Mouse (Mus musculus) heart, embryonic 16.5 days (tissue): ENCODE measurements around the gene Cd68. TPM values are rescaled to one million over a fixed set of nuclear protein-coding genes. Genes with fewer than 3 reads are reported as not detected.
A peak's percentile ranks its signal among the peaks of the same experiment; 100 is the strongest.

ENCODE experiments used
- ATAC-seq: fragments of 200-750 bp; cut with Nextera tagmentation; replicated peaks from 2 replicates; pipeline ENCODE4 v1.8.0; 2017; ENCODE audit warnings: moderate number of reproducible peaks; ENCODE audit not compliant: insufficient read depth, low FRiP score; ENCODE audit errors: extremely low read depth
- H3K27ac ChIP-seq: fragments of 300-500 bp; sonication (generic); 2 replicates; pipeline ENCODE4 v1.5.1; 2014; ENCODE audit warnings: mild to moderate bottlenecking, low read length, control low read depth, moderate library complexity
- H3K27me3 ChIP-seq: fragments of 300-500 bp; sonication (generic); 2 replicates; pipeline ENCODE4 v1.6.1; 2014; ENCODE audit warnings: low read length, mixed read lengths; ENCODE audit not compliant: control insufficient read depth, insufficient read depth
- H3K36me3 ChIP-seq: fragments of 300-500 bp; sonication (generic); 2 replicates; pipeline ENCODE4 v1.6.1; 2014; ENCODE audit not compliant: control insufficient read depth, insufficient read depth
- H3K4me1 ChIP-seq: fragments of 300-500 bp; sonication (generic); 2 replicates; pipeline ENCODE4 v1.6.1; 2014; ENCODE audit warnings: low read length, mixed read lengths; ENCODE audit not compliant: control insufficient read depth, insufficient read depth
- H3K4me2 ChIP-seq: fragments of 300-500 bp; sonication (generic); 2 replicates; pipeline ENCODE4 v1.6.1; 2014; ENCODE audit warnings: low read depth, mild to moderate bottlenecking, control low read depth, low read length
- H3K4me3 ChIP-seq: fragments of 300-500 bp; sonication (generic); 2 replicates; pipeline ENCODE4 v1.5.1; 2014; ENCODE audit warnings: mild to moderate bottlenecking, control low read depth, low read length
- H3K9ac ChIP-seq: fragments of 300-500 bp; sonication (generic); 2 replicates; pipeline ENCODE4 v1.6.1; 2014; ENCODE audit warnings: low read length, control low read depth
- H3K9me3 ChIP-seq: fragments of 300-500 bp; sonication (generic); replicated peaks from 2 replicates; pipeline ENCODE4 v1.6.1; 2016; ENCODE audit warnings: low read length; ENCODE audit not compliant: control insufficient read depth
- WGBS: fragments of 180-500 bp; shearing (Covaris S2); extraction: QIAGEN DNeasy Blood & Tissue Kit; methylation state at CpG from one replicate; pipeline ENCODE4 v1.1.7; 2014; 5-methylcytosine and 5-hydroxymethylcytosine counted together
- polyA plus RNA-seq: library from polyadenylated mRNA; unstranded; fragments of >200 nt; fragmentation: Nextera tagmentation; extraction: Ambion mirVana; gene quantifications from 2 replicates; pipeline ENCODE4 v1.2.1, GENCODE M21; 2015

Gene Cd68
- polyA plus RNA-seq, 1 experiment from 2014 or later: 12.3 TPM

DNA sequence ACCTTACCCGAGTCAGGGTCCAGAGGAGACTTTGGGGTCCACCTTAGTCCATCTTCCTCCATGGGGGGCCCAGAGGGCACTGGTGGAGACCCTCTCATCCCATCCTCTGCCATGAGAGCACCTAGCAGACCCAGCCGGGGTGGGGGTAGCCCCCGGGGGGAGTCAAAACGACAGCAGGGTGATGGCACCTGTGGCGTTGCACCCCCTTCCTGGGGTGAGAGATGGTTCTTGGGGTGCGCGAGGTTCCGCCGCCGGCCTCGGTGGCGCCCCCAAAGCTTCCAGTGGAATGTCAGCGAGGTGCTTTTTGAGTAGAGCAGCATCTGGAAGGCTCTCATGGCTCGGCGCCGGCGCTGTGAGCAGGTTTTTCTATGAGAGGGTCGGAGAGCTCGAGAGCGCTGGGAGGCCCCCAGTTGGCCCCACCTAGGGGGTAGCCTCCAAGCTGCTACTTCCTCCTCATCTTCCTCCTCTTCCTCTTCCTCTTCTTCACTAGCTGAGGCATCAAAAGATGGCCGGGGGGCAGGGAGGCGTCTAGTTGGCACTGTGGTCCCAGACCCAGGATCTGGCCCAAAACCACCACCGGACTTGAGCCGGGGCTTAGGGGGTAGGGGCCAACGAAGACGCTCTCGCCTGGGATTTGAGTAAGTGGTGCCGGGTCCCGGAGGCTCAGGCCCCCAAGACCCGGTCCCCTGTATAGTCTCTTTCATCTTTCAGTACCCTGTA is 14.3 kb upstream of the Cd68 start:
- WGBS: 89% methylated on average over 30 of the region's 30 CpGs
- Histone ChIP-seq H3K4me1 (peaks cover 20% of the 10 kb centered on the region), H3K36me3 (peaks cover 30% of the 10 kb centered on the region), H3K9me3 (no peaks in the 10 kb centered on the region), H3K4me2 (peak overlapping the region; percentile 78), H3K27me3 (no peaks in the 10 kb centered on the region), H3K27ac (no peak overlapping the region), H3K4me3 (no peak overlapping the region), H3K9ac (no peak overlapping the region; the same call in 1 of the 2 replicates)
- ATAC-seq: no peak

GRCm38 (mm10) chr11:69679144-69679543 is 13.2 kb upstream of the Cd68 start:
- H3K9me3 ChIP-seq: no peaks in the 10 kb centered on the region
- no peak overlapping the region for H3K27ac ChIP-seq
- H3K4me1 ChIP-seq: peaks cover 17% of the 10 kb centered on the region
- no peak for ATAC-seq
- no CpG with 5 or more reads among the region's 2 CpGs for WGBS
- no peak overlapping the region for H3K4me3 ChIP-seq
- no peak overlapping the region for H3K9ac ChIP-seq
- peaks cover 40% of the 10 kb centered on the region for H3K36me3 ChIP-seq
- no peaks in the 10 kb centered on the region for H3K27me3 ChIP-seq
- H3K4me2 ChIP-seq: no peak overlapping the region

- peak within 1 kb of the TSS; percentile 100 for H3K9ac ChIP-seq
- WGBS: under 1% methylated on average over 36 of the region's 36 CpGs
- H3K4me2 ChIP-seq: peak within 1 kb of the TSS; percentile 97
- no peaks in the 10 kb centered on the region for H3K9me3 ChIP-seq
- H3K4me3 ChIP-seq: peak within 1 kb of the TSS; percentile 100
- H3K4me1 ChIP-seq: peaks cover 23% of the 10 kb centered on the region
- peak within 1 kb of the TSS; percentile 98 for H3K27ac ChIP-seq
- peaks cover 65% of the 10 kb centered on the region for H3K36me3 ChIP-seq
- ATAC-seq: peak; percentile 98
- H3K27me3 ChIP-seq: no peaks in the 10 kb centered on the region
Measured at GRCm38 (mm10) chr11:69672211-69672706, 6.3 kb upstream of the Cd68 start, which contains the start of gene Eif4a1. TSS of gene Eif4a1 (minus strand) at chr11:69672423.

GRCm38 (mm10) chr11:69671726-69672124 is 5.8 kb upstream of the Cd68 start:
- Histone ChIP-seq H3K4me1 (peaks cover 23% of the 10 kb centered on the region), H3K4me2 (peak overlapping the region; percentile 97), H3K27me3 (no peaks in the 10 kb centered on the region), H3K36me3 (peaks cover 61% of the 10 kb centered on the region), H3K9me3 (no peaks in the 10 kb centered on the region), H3K9ac (peak overlapping the region; percentile 100), H3K27ac (peak overlapping the region; percentile 98), H3K4me3 (peak overlapping the region; percentile 100)
- under 1% methylated on average over 43 of the region's 43 CpGs for WGBS
- 0 out of 2 replicates have a peak, but pooled peaks have one; percentile 2 for ATAC-seq

DNA sequence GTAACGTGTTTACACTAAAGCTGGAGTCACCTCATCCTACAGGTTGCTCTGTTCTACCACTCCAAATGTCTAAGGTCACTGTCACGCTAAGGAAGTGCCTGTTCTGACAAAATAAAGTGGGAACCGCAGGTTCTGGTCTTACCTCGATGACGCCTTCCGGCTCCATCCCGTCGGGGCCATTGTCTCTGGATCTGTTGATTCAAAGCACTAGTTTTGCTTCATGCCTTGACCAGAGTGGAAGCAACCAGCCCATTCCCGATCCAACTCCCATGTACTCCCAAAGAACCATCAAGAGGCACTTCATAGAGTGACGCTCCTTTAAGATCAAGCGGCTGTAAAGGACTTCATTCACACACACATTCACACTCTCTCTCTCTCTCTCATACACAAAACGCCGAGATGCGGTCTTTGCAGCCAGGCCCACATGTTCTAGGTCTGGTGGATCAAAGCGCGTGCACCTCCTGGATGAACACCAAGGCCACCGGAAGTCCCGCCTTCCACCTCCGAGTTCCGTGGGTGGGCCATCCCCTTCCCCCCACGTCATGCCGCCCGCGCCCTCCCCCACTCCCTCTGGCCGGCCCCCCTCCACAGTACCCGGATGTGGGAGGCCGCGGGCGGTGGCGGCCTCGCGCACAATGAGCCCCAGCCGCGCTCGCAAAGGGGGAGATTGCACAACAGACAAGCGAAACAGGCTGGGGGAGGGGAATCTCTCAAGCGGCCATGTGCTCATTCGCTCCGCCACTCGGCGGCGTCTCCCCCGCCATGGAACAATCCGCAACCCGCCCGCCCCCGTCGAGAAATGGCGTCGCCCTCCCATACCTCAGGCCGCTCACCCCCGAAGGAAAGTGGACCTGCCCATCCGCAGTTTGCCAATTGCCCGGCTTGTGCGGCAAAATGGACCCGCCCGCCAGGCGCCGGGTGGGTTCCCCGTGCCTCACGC is 5.1 kb upstream of the Cd68 start:
- H3K4me3 ChIP-seq: peak overlapping the region; percentile 100
- H3K27ac ChIP-seq: peak overlapping the region; percentile 98
- ATAC-seq: peak; percentile 71
- no peaks in the 10 kb centered on the region for H3K9me3 ChIP-seq
- H3K4me1 ChIP-seq: peaks cover 23% of the 10 kb centered on the region
- peak overlapping the region; percentile 100 for H3K9ac ChIP-seq
- H3K27me3 ChIP-seq: no peaks in the 10 kb centered on the region
- H3K4me2 ChIP-seq: peak overlapping the region; percentile 97
- H3K36me3 ChIP-seq: peaks cover 61% of the 10 kb centered on the region
- WGBS: under 1% methylated on average over 51 of the region's 61 CpGs

DNA sequence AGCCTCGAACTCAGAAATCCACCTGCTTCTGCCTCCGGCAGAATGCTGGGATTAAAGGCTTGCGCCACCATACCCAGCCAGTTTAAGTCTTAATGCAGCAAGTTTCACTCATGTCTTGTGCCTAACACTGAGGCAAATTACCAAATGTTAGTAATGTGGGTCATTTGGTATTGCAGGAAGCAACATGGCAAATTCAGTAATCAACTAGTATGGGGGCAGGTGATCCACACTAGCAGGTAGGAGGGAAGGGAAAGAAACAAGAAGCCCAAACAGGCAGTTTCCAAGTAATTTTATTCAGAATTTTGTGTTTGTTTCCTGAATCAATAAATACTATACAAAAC is 682 bp upstream of the Cd68 start:
- WGBS: 87% methylated on average over 3 of the region's 3 CpGs

GRCm38 (mm10) chr11:69665457-69665960 is 444 bp downstream of the Cd68 start:
- Histone ChIP-seq H3K27ac (peak overlapping the region; percentile 23; the same call in 1 of the 2 replicates), H3K36me3 (peaks cover 49% of the 10 kb centered on the region), H3K4me3 (no peak overlapping the region), H3K4me2 (no peak overlapping the region), H3K4me1 (peaks cover 30% of the 10 kb centered on the region), H3K9ac (no peak overlapping the region), H3K27me3 (no peaks in the 10 kb centered on the region), H3K9me3 (no peaks in the 10 kb centered on the region)
- WGBS: 64% methylated on average over 9 of the region's 9 CpGs
- ATAC-seq: no peak

More for the DNA sequence above, 682 bp upstream of the Cd68 start:
- peaks cover 52% of the 10 kb centered on the region for H3K36me3 ChIP-seq
- ATAC-seq: no peak
- no peaks in the 10 kb centered on the region for H3K27me3 ChIP-seq
- no peaks in the 10 kb centered on the region for H3K9me3 ChIP-seq
- H3K4me2 ChIP-seq: no peak overlapping the region
- peaks cover 27% of the 10 kb centered on the region for H3K4me1 ChIP-seq
- H3K27ac ChIP-seq: no peak overlapping the region
- H3K9ac ChIP-seq: no peak overlapping the region
- H3K4me3 ChIP-seq: no peak overlapping the region

DNA sequence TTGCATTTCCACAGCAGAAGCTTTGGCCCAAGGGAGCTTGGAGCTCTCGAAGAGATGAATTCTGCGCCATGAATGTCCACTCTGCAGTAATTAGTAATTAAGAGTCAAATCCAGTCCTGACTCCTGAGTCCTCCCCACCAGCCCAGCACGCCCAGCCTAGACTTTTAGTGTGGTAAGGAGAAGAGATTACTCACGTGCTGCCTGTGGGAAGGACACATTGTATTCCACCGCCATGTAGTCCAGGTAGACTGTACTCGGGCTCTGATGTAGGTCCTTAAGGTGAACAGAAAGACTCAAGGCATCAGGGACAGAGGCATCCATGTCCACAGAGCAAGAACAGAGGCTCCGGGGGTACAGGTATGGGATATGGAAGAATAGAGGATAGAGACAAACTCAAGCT is 1.1 kb downstream of the Cd68 start:
- H3K27me3 ChIP-seq: no peaks in the 10 kb centered on the region
- H3K36me3 ChIP-seq: peaks cover 43% of the 10 kb centered on the region
- H3K4me2 ChIP-seq: no peak overlapping the region
- H3K4me3 ChIP-seq: no peak overlapping the region
- no peaks in the 10 kb centered on the region for H3K9me3 ChIP-seq
- H3K9ac ChIP-seq: no peak overlapping the region
- no peak for ATAC-seq
- H3K4me1 ChIP-seq: peaks cover 24% of the 10 kb centered on the region
- no peak overlapping the region for H3K27ac ChIP-seq
- 91% methylated on average over 7 of the region's 7 CpGs for WGBS
